Mouse (Mus musculus) testis, adult 2 months (tissue): ENCODE data around the gene Gm37240. TPM values are rescaled to one million over a fixed set of nuclear protein-coding genes. Genes with fewer than 3 reads are reported as not detected.
"Not testable (repeated sequence)": the region's sequence is repeated elsewhere in the genome, so short reads cannot be mapped to it uniquely, and the experiment has no call there.

ENCODE experiments used
- H3K27ac ChIP-seq: fragments of 200-500 bp; 2 replicates; pipeline ENCODE4 v1.5.1; 2012; ENCODE audit warnings: low read depth, low read length; ENCODE audit not compliant: control insufficient read depth, insufficient read depth
- H3K27me3 ChIP-seq: fragments of 200-500 bp; 2 replicates; pipeline ENCODE4 v1.6.1; 2012; ENCODE audit warnings: mild to moderate bottlenecking, low read length, moderate library complexity; ENCODE audit not compliant: control insufficient read depth, insufficient read depth
- H3K36me3 ChIP-seq: fragments of 200-500 bp; 2 replicates; pipeline ENCODE4 v1.6.1; 2012; ENCODE audit warnings: mild to moderate bottlenecking, low read length; ENCODE audit not compliant: control insufficient read depth, insufficient read depth
- H3K4me1 ChIP-seq: fragments of 200-500 bp; 2 replicates; pipeline ENCODE4 v1.6.1; 2012; ENCODE audit warnings: low read length; ENCODE audit not compliant: control insufficient read depth, insufficient read depth
- H3K4me3 ChIP-seq: fragments of 200-500 bp; 2 replicates; pipeline ENCODE4 v1.5.1; 2012; ENCODE audit warnings: low read depth, mild to moderate bottlenecking, low read length, moderate library complexity, mixed read lengths; ENCODE audit not compliant: control insufficient read depth
- CTCF ChIP-seq: fragments of 200-500 bp; IDR thresholded peaks from 2 replicates; pipeline ENCODE4 v1.5.1; 2012; ENCODE audit warnings: low read depth, mild to moderate bottlenecking, inconsistent platforms, low read length, moderate library complexity; ENCODE audit not compliant: control insufficient read depth, insufficient read depth, insufficient replicate concordance
- POLR2A ChIP-seq: fragments of 200-500 bp; IDR thresholded peaks from 2 replicates; pipeline ENCODE4 v1.6.1; 2012; ENCODE audit warnings: low read depth, mild to moderate bottlenecking, inconsistent platforms, low read length, moderate library complexity; ENCODE audit not compliant: control insufficient read depth
- polyA plus RNA-seq: library from polyadenylated mRNA; depleted of rRNA; stranded (reverse); fragments of >200 nt; gene quantifications from 2 replicates; pipeline ENCODE4 v1.2.3, GENCODE M21; 2012

Gm37240 gene
- polyA plus RNA-seq, 1 experiment, result not detected

- Histone ChIP-seq H3K27ac (no peak overlapping the region), H3K4me3 (no peak overlapping the region)
These were observed 1329.0 kb downstream of the Gm37240 start for GRCm38 (mm10) chr3:84558301-84558700.

GRCm38 (mm10) chr3:84555780-84556179 lies 1331.5 kb downstream of the Gm37240 start:
- Histone ChIP-seq H3K4me3 (no peak overlapping the region), H3K27ac (no peak overlapping the region), H3K4me1 (no peaks in the 10 kb centered on the region), H3K27me3 (no peaks in the 10 kb centered on the region), H3K36me3 (no peaks in the 10 kb centered on the region)
- TF ChIP-seq POLR2A, result no peak
- TF ChIP-seq CTCF, result no peak

More at GRCm38 (mm10) chr3:84558301-84558700, 1329.0 kb downstream of the Gm37240 start:
- Histone ChIP-seq H3K4me1 (no peaks in the 10 kb centered on the region), H3K27me3 (no peaks in the 10 kb centered on the region), H3K36me3 (no peaks in the 10 kb centered on the region)
- no peak for TF ChIP-seq CTCF
- TF ChIP-seq POLR2A, result no peak

GRCm38 (mm10) chr3:84547177-84547576 lies 1340.1 kb downstream of the Gm37240 start:
- H3K4me3 ChIP-seq, result no peak overlapping the region
- H3K27ac ChIP-seq, result no peak overlapping the region
- H3K4me1 ChIP-seq, result no peaks in the 10 kb centered on the region
- no peaks in the 10 kb centered on the region for H3K27me3 ChIP-seq
- no peaks in the 10 kb centered on the region for H3K36me3 ChIP-seq
- no peak for TF ChIP-seq POLR2A
- TF ChIP-seq CTCF, result no peak

GRCm38 (mm10) chr3:84542450-84542849 lies 1344.9 kb downstream of the Gm37240 start:
- not testable (repeated sequence) for H3K27me3 ChIP-seq, H3K4me3 ChIP-seq, H3K4me1 ChIP-seq, H3K36me3 ChIP-seq, H3K27ac ChIP-seq

GRCm38 (mm10) chr3:84541881-84542280 lies 1345.4 kb downstream of the Gm37240 start:
- Histone ChIP-seq H3K27ac (no peak overlapping the region), H3K4me1 (no peaks in the 10 kb centered on the region), H3K36me3 (no peaks in the 10 kb centered on the region), H3K4me3 (no peak overlapping the region), H3K27me3 (no peaks in the 10 kb centered on the region)
- no peak for TF ChIP-seq POLR2A
- no peak for TF ChIP-seq CTCF

- H3K4me1 ChIP-seq, result no peaks in the 10 kb centered on the region
- no peaks in the 10 kb centered on the region for H3K27me3 ChIP-seq
- no peaks in the 10 kb centered on the region for H3K36me3 ChIP-seq
- H3K4me3 ChIP-seq, result no peak overlapping the region
- no peak overlapping the region for H3K27ac ChIP-seq
- TF ChIP-seq CTCF (no peak), POLR2A (no peak)
These were observed 1346.7 kb downstream of the Gm37240 start for GRCm38 (mm10) chr3:84540640-84541039.

- no peaks in the 10 kb centered on the region for H3K27me3 ChIP-seq
- H3K36me3 ChIP-seq, result no peaks in the 10 kb centered on the region
- H3K4me3 ChIP-seq, result no peak overlapping the region
- no peaks in the 10 kb centered on the region for H3K4me1 ChIP-seq
- no peak overlapping the region for H3K27ac ChIP-seq
- TF ChIP-seq CTCF, result no peak
- TF ChIP-seq POLR2A, result no peak
These were observed 1350.3 kb downstream of the Gm37240 start for GRCm38 (mm10) chr3:84536987-84537386.

- no peak overlapping the region for H3K4me3 ChIP-seq
- no peak overlapping the region for H3K27ac ChIP-seq
- TF ChIP-seq POLR2A, result no peak
- no peak for TF ChIP-seq CTCF
- no peaks in the 10 kb centered on the region for H3K4me1 ChIP-seq
- no peaks in the 10 kb centered on the region for H3K27me3 ChIP-seq
- no peaks in the 10 kb centered on the region for H3K36me3 ChIP-seq
These were observed 1354.1 kb downstream of the Gm37240 start for GRCm38 (mm10) chr3:84533227-84533626.
